Mouse (Mus musculus) ES-E14 (cell line): ENCODE data around the gene Slu7.

Experiments used
- CHD2 ChIP-seq: IDR thresholded peaks from 2 replicates; pipeline ENCODE4 v1.6.1; 2014; ENCODE audit warnings: mild to moderate bottlenecking, low read depth, low read length, inconsistent platforms
- HCFC1 ChIP-seq: IDR thresholded peaks from 2 replicates; pipeline ENCODE4 v1.6.1; 2012; ENCODE audit warnings: low read length, inconsistent platforms, borderline replicate concordance; ENCODE audit not compliant: insufficient read depth
- MAFK ChIP-seq: IDR thresholded peaks from 2 replicates; pipeline ENCODE4 v1.6.1; 2014; ENCODE audit warnings: mild to moderate bottlenecking, low read depth, low read length, inconsistent platforms; ENCODE audit not compliant: insufficient read depth
- ZNF384 ChIP-seq: IDR thresholded peaks from 2 replicates; pipeline ENCODE4 v1.6.1; 2012; ENCODE audit warnings: low read depth, low read length, inconsistent platforms

GRCm38 (mm10) chr11:43463204-43463603, 29.7 kb downstream of the Slu7 start:
- TF ChIP-seq CHD2 (no peak), ZNF384 (no peak), MAFK (no peak), HCFC1 (no peak)
